Mouse (Mus musculus) stomach, postnatal 0 days (tissue): ENCODE results near the gene Dgkq.

Experiments used
- CTCF ChIP-seq: IDR thresholded peaks from 2 replicates; pipeline ENCODE4 v1.5.1; 2016; ENCODE audit warnings: antibody characterized with exemption, low read depth, mild to moderate bottlenecking, moderate library complexity
- EP300 ChIP-seq: optimal IDR thresholded peaks from 2 replicates; pipeline ENCODE3; 2016; ENCODE audit warnings: antibody characterized with exemption

- TF ChIP-seq EP300 (no peak), CTCF (no peak)
Measured at GRCm38 (mm10) chr5:108629634-108630483, 39.6 kb downstream of the Dgkq start, which contains the start of the genes Gak and Tmem175.
